Mouse (Mus musculus): ENCODE results near the gene Limch1.

Limch1 gene

GRCm38 (mm10) chr5:67024459-67025050 lies 278.9 kb downstream of the Limch1 start:
- no peak for DNase-seq (ENCODE audit: low read depth, low spot score)

GRCm38 (mm10) chr5:67025095-67025494 lies 279.5 kb downstream of the Limch1 start:
- DNase-seq (ENCODE audit: low read depth, low spot score) = no peak

GRCm38 (mm10) chr5:67025581-67025980 lies 280.0 kb downstream of the Limch1 start:
- DNase-seq (ENCODE audit: low read depth, low spot score) = no peak

DNA sequence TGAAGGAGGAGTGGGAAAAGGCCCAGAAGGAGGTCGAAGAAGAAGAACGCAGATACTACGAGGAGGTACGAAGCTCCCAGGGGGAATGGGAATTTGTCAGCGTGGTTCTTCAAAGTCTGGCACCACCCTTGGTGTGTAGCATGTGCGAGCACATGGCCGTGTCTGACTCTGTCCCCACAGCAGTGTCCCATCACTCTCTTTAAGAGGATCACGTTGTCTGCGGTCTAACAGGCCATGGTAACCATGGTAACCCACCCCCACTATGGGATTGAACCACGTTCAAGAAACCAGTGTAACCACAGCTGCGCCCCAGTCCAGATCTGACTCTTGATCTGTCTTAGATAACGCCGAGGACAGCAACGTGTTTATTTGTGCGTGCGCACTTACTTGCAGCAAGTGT lies 283.2 kb downstream of the Limch1 start:
- peak; percentile 5 for DNase-seq (ENCODE audit: low read depth, low spot score)

DNA sequence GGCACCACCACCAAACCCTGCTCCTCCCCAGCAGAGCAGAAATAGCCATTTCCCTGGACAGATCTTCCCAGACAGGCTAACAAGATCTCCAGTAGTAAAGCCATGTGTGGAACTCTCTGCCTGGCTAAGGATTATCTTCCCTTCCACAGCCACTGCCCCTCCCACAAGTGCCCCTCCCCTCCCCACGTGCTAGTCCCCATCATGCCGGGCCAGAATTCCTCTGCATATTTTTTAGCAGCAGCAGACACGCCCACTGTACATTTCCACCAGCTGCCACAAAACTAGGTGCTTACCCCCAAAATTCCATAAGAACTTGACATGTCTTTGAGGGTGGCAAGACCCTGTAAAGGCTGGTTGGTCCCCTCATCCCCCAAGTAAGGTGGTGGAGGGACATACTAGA lies 284.3 kb downstream of the Limch1 start:
- DNase-seq (ENCODE audit: low read depth, low spot score) = no peak

DNA sequence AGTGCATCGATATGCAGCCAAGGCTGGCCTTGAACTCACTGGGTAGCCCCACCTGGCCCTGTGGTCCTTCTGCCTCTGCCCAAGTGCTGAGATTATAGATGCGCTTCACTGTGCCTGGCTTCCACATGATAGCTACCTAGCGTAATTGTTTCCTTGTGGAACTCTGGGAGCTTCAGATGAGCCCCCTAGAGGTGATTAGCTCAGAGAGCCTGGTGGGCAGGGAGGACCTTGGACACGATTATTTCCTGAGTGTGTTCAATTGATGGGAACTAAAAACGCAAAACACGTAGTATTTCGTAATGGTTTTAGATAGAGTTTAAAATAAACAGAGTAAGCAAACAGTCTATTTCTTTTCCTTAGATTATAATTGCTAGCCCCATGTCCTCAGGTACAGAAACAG lies 287.0 kb downstream of the Limch1 start:
- no peak for DNase-seq (ENCODE audit: low read depth, low spot score)

GRCm38 (mm10) chr5:67043932-67044331 lies 298.3 kb downstream of the Limch1 start:
- DNase-seq (ENCODE audit: low read depth, low spot score) = no peak

GRCm38 (mm10) chr5:67048003-67048402 lies 302.4 kb downstream of the Limch1 start:
- peak; percentile 15 for DNase-seq (ENCODE audit: low read depth, low spot score)

GRCm38 (mm10) chr5:67057803-67058202 lies 312.2 kb downstream of the Limch1 start:
- DNase-seq (ENCODE audit: low read depth, low spot score) = no peak

- DNase-seq (ENCODE audit: low read depth, low spot score) = no peak
These were observed 314.9 kb downstream of the Limch1 start for GRCm38 (mm10) chr5:67060519-67060918.

GRCm38 (mm10) chr5:67063596-67063995 lies 318.0 kb downstream of the Limch1 start:
- no peak for DNase-seq (ENCODE audit: low read depth, low spot score)

DNA sequence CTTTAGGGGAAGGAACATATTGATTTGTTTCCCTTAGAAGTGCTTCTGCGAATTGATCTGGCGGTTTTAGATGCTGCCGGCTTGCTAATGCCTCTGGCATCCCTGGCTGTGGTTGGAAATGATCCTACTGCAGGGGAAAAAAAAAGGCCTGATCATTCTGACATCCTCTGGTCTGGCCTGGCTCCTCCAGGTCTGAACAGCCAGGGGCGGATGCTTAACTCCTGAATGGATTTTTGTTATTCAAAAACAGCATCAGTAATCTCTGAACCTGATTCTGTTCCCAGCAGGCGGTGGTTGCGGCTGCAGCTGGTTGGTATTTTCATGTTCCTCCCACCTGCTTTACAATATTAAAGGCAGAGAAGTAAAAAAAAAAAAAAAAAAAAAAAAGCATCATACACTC lies 337.5 kb downstream of the Limch1 start:
- DNase-seq (ENCODE audit: low read depth, low spot score) = no peak

DNA sequence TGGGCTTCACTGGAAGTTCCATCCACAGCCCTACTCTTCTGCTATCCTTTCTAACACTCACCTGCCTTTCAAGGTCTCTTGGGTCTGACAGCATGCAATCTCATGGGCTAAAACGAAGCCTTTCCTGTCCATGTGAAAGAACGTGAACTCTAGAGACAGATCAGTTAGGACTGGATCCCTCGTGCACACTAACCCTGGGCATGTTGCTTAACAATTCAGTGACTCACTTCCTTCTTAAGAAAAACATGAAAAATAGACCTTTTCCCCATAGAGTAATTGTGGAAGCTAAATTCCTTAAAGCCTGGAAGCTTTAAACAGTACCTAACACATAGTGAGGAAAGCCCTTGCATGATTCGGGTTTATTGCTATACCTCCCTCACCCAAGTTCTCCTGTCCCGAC lies 345.2 kb downstream of the Limch1 start:
- no peak for DNase-seq (ENCODE audit: low read depth, low spot score)

GRCm38 (mm10) chr5:67091766-67092165 lies 346.1 kb downstream of the Limch1 start:
- DNase-seq (ENCODE audit: low read depth, low spot score) = no peak

DNA sequence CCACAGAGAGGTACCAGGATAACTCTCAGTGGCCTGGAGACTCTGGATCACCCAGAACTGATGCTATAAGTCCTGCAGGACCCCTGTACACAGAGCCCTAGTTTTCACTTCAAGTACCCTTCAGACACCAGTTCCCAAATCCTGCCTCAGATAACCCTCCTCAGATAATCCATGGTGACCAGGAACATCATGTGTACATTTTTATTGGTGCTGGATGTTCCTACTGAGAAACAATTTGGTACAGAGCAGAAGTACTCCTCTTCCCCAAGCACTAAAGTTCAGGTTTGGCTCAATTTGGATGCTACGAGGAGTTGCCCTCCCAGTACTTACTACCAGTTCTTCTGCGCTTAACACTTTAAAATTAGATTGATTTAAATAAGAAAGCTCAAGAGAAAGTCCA lies 348.4 kb downstream of the Limch1 start:
- no peak for DNase-seq (ENCODE audit: low read depth, low spot score)

GRCm38 (mm10) chr5:67095153-67095552 lies 349.5 kb downstream of the Limch1 start:
- DNase-seq (ENCODE audit: low read depth, low spot score) = no peak

GRCm38 (mm10) chr5:67095651-67096377 lies 350.2 kb downstream of the Limch1 start:
- DNase-seq (ENCODE audit: low read depth, low spot score) = no peak

DNA sequence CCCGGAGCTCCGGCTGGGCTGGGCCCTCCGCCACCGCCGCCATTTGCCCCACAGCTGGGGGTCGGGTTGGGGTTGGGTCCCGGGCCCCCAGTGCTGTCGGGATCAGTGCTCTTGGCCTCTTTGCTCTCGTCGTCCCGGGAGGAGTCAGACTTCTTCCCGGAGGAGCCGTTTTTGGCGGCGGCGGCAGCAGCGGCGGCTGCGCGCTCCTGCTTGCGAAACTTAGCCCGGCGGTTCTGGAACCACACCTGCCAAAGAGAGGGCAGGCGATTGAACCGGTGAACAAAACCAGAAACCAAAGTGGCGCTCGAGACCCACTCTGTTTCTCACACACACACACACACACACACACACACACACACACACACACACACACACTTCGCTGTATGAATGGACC lies 350.7 kb downstream of the Limch1 start:
- DNase-seq (ENCODE audit: low read depth, low spot score) = no peak

DNA sequence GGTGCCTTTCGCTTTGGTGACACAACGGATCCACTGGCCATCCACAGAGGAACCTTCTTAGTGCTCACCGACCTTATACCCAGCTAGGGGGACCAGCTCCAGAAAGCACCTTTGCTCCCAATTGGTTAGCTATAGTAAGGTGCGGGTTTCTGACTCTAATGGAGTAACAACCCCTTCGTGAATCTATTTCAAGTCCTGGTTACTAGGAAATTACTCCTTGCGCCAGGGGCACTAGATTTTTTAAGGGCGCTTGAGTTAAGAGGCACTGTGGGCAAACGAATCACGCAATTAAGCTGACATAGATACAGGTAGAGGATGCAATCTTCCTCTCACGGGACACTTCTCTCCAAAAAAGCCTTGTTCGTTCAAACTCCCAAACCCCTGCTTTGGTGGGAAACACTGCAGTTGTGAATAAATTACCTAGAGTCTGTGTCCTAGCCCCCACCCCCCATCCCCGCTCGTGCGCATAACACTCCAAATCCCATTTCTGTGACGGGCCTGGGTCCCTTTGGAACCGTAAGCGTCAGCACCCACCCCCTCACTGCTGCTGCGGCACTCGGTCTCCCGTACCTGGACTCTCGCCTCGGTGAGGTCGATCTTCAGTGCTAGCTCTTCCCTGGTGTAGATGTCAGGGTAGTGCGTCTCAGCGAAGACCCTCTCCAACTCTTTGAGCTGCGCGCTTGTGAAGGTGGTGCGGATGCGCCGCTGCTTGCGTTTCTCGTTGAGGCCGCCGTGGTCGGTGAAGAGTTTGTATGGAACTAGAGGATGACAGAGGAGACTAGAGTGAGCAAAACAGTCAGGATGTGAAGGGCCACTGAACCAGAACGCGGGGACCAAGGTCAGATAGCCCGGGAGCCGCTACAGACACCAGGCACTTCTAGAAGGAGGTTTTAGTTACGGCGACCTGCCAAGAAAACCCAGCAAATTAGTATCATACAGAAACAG lies 351.8 kb downstream of the Limch1 start:
- no peak for DNase-seq (ENCODE audit: low read depth, low spot score)

DNA sequence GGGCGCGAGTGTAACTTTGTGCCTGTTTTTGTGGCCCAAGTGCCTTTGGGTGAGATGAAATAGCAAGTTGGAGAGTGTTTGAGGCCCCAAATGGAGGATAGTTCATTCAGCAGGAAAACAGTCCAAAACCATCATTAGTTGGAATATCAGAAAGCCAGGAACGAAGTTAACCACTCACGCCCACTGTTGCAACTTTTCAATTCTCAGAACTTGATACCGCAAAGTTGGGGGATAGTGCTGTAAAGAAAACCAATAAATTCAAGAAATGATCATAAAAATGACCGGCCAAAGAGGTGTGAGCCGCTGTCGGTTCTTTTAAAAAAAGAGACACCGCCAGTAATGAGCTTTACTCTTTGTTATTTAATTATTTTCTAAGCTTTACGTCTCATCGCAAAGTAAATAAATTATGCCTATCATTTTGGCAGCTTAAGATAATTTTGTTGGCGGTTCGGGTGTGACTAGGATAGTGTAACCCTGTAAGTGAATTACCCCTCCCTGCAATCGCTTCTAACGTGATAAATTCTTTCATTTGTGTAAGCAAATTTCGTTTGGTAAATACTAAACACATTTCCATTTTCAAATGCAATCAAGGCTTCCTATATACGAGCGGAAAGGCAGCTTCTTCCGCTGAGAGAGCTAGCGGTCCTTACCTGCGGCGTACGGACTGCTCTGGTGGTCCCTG lies 352.6 kb downstream of the Limch1 start:
- DNase-seq (ENCODE audit: low read depth, low spot score) = no peak

- no peak for DNase-seq (ENCODE audit: low read depth, low spot score)
These were observed 353.2 kb downstream of the Limch1 start, which contains the start of gene Phox2b for GRCm38 (mm10) chr5:67098733-67099323. Gene Phox2b, minus strand, starts transcription at chr5:67099301.

Data from CD4-positive helper T cell, adult 2 months (primary cell).